Mouse (Mus musculus): ENCODE measurements around the gene Syt1.

Syt1 gene

GRCm38 (mm10) chr10:108885769-108886168, 125.0 kb downstream of the Syt1 start:
- no peak for DNase-seq (ENCODE audit: low spot score)

DNA sequence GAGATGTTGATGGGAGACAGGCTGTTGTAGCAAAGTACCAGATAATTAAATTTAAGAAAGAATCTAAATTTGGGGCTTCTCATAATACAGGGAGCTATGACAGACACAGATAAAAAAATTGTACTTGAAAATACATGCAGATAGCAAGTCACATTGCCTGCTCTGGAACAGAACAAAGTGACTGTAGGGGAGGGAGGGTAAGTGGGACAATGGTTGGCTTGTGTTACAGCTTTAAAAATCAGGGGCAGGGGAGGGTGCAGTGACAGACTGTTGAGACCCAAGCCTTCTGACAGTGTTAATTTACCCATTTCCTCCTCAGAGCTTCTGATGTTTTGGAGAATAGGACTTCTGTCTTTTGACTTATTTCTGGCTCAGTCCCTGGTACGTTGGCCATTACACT, 126.3 kb downstream of the Syt1 start:
- no peak for DNase-seq (ENCODE audit: low spot score)

DNA sequence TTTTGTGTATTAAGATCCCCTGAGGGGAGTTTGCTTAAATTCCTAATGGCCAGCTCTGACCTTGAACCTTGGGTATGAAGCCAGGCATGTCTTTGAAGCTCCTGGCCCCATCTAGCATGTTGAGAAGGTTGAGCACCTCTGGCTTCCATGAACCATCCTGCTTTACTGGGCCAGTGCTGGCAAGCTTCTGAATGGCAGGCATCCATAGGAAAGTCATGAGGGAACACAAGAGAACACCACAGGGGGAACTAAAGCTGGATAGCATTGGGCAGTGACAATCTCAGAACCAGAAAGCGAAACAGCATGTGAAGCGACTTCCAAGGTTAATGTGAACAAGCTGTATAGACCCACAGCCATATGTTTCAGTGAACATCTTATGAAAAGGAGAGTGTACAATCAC, 130.4 kb downstream of the Syt1 start:
- no peak for DNase-seq (ENCODE audit: low spot score)

GRCm38 (mm10) chr10:108875730-108876129, 135.1 kb downstream of the Syt1 start:
- DNase-seq (ENCODE audit: low spot score), result no peak

DNA sequence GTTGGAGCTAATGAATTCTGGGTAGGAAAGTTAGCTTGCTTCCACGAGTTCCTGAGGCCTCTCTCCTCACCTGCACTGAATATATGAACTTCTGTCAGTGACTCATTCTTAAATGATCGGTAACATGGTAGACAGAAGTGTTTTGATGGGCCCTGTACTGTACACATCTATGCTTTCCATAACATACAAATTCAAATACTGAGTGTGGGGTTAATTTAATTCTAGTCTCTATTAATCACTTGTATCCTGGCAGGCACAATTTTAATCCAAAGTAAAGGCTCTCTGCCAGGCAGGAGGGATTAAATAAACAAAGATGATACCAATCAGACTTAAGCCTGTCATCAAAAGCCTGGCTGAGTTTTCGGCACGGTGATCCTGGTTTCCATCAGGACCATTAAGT, 136.1 kb downstream of the Syt1 start:
- DNase-seq (ENCODE audit: low spot score), result no peak

GRCm38 (mm10) chr10:108872359-108872758, 138.4 kb downstream of the Syt1 start:
- DNase-seq (ENCODE audit: low spot score), result no peak

GRCm38 (mm10) chr10:108870586-108870985, 140.2 kb downstream of the Syt1 start:
- no peak for DNase-seq (ENCODE audit: low spot score)

GRCm38 (mm10) chr10:108868136-108868535, 142.6 kb downstream of the Syt1 start:
- DNase-seq (ENCODE audit: low spot score), result no peak

DNA sequence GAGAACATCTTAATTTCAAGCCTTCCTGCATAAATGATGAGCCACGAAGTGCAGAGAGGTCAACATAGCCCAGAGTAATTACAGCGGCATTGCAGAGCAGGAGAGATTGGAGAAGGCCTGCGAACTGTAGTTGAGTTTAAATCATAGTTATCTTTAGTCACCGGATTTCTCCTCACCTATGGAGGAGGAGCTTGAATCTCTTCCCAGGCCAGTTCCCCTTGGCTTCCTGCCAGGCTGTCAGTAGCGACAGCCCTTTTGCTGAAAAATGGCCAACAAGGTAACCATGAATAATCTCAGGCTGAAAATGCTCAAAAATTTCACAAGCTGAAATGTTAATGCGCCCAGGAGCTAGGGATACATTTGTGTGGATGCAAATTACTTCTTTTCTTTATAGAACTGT, 143.6 kb downstream of the Syt1 start:
- no peak for DNase-seq (ENCODE audit: low spot score)

DNA sequence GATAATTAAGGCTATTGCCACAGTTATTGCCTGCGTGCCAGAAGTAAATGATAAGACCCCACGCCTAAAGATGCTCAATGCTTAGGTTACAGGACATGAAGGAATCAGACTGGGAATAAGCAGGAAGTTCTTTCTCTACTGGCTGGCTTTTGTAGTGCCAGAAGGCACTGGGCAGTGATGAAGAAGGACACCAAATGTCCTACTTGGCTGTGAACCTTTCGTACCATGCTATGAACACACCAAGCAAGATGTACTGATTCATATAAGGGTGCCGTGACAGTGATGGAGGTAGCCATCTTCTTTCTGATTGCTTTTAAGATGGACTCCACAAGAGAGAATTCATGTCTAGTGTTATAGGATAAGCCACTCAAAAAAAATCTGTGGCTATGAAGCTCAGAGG, 145.2 kb downstream of the Syt1 start:
- DNase-seq (ENCODE audit: low spot score), result no peak

GRCm38 (mm10) chr10:108855986-108856385, 154.8 kb downstream of the Syt1 start:
- no peak for DNase-seq (ENCODE audit: low spot score)

- no peak for DNase-seq (ENCODE audit: low spot score)
Measured at GRCm38 (mm10) chr10:108852757-108853156, 158.0 kb downstream of the Syt1 start.

GRCm38 (mm10) chr10:108837434-108837833, 173.3 kb downstream of the Syt1 start:
- no peak for DNase-seq (ENCODE audit: low spot score)

- no peak for DNase-seq (ENCODE audit: low spot score)
Measured at GRCm38 (mm10) chr10:108832248-108832647, 178.5 kb downstream of the Syt1 start.

GRCm38 (mm10) chr10:108831801-108832200, 179.0 kb downstream of the Syt1 start:
- no peak for DNase-seq (ENCODE audit: low spot score)

GRCm38 (mm10) chr10:108822273-108822672, 188.5 kb downstream of the Syt1 start:
- no peak for DNase-seq (ENCODE audit: low spot score)

- DNase-seq (ENCODE audit: low spot score), result no peak
Measured at GRCm38 (mm10) chr10:108815339-108815738, 195.4 kb downstream of the Syt1 start.

GRCm38 (mm10) chr10:108804380-108804779, 206.4 kb downstream of the Syt1 start:
- DNase-seq (ENCODE audit: low spot score), result no peak

- no peak for DNase-seq (ENCODE audit: low spot score)
Measured at GRCm38 (mm10) chr10:108800776-108801175, 210.0 kb downstream of the Syt1 start.

- DNase-seq (ENCODE audit: low spot score), result no peak
Measured at GRCm38 (mm10) chr10:108798826-108799225, 212.0 kb downstream of the Syt1 start.

- DNase-seq (ENCODE audit: low spot score), result no peak
Measured at GRCm38 (mm10) chr10:108782817-108783216, 228.0 kb downstream of the Syt1 start.

GRCm38 (mm10) chr10:108780614-108781013, 230.2 kb downstream of the Syt1 start:
- no peak for DNase-seq (ENCODE audit: low spot score)

- DNase-seq (ENCODE audit: low spot score), result no peak
Measured at GRCm38 (mm10) chr10:108776735-108777134, 234.0 kb downstream of the Syt1 start.

DNA sequence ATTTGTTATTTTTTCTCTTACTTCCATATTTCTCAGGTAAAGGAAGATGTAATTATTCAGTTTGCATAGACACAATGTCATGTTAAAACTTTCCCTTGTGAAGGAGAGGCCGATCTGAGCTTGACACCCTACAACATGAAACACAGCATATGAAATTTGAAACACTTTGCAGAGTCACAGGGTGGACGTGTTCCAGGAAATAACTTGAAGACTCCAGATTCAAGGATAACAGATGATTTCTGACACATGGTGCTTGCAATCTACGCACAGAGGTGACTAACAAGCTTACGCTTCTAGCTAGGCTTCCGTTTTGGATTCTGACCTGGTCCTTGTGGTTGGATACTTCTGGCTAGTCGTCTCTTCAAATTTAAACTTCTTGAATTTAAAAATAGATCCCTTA, 239.7 kb downstream of the Syt1 start:
- no peak for DNase-seq (ENCODE audit: low spot score)

DNA sequence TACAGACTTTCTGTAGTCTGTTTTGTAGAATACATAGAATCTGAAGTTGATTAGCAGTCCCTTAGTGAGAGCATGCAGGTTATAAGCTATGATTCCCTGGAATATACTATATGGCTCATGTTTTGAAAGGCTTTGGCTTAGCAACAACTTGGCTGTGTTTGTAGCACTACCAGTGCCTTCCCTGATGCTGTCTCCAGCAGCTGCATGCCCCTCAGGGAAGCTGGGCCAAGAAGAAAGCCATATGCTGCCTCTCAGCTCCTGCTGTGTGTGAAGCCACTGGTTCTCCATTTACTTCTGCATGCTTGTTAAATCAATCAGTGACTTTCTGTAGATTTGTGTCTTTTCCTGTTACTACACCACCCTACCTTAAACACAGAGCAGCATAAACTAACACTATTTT, 245.2 kb downstream of the Syt1 start:
- DNase-seq (ENCODE audit: low spot score), result no peak

All from embryo, embryonic 10 days (tissue).